Mouse (Mus musculus) G1E (cell line): Measurements from ENCODE around the gene Vgf.

ENCODE experiments used
- CTCF ChIP-seq: IDR thresholded peaks from 2 replicates; pipeline ENCODE4 v1.5.1; 2012; ENCODE audit warnings: low read depth, low read length, inconsistent platforms, mixed read lengths
- TAL1 ChIP-seq: conservative IDR thresholded peaks from 2 replicates; pipeline ENCODE4 v1.6.1; 2012; ENCODE audit warnings: low read depth, low read length, inconsistent platforms, mixed read lengths

DNA sequence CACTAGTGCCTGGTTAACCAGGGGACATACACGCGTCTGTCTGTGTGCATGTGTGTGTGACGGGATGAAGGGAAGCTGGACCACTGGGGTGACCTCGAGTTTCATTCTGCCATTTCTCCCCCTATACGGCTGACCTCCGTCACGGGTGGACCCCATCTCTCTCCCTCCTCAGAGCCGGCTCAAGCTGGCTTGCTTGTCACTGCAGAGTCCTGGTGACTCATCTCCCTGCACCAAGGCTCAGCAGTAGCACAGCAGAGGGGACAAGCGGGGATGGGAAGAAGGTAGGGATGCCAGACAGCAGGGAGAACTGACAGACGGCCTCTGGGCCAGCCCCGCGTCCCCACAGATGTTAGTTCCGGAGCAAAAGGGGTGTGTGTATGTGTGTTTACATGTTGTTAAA lies 10.0 kb downstream of the Vgf start:
- TF ChIP-seq CTCF: no peak
- TF ChIP-seq TAL1: no peak
